Mouse (Mus musculus): ENCODE measurements around the gene Ttc24.

GRCm38 (mm10) chr3:88082224-88082618, 4.1 kb upstream of the Ttc24 start:
- TF ChIP-seq CTCF (IDR thresholded peaks at IDR 0.05; ENCODE audit: low read depth) (no peak), EP300 (IDR thresholded peaks at IDR 0.05; ENCODE audit: low read depth) (no peak)
